Mouse (Mus musculus): ENCODE results near the gene Unc5cl.
"Not testable (repeated sequence)": the region's sequence is repeated elsewhere in the genome, so short reads cannot be mapped to it uniquely, and the experiment has no call there.

The Unc5cl gene

DNA sequence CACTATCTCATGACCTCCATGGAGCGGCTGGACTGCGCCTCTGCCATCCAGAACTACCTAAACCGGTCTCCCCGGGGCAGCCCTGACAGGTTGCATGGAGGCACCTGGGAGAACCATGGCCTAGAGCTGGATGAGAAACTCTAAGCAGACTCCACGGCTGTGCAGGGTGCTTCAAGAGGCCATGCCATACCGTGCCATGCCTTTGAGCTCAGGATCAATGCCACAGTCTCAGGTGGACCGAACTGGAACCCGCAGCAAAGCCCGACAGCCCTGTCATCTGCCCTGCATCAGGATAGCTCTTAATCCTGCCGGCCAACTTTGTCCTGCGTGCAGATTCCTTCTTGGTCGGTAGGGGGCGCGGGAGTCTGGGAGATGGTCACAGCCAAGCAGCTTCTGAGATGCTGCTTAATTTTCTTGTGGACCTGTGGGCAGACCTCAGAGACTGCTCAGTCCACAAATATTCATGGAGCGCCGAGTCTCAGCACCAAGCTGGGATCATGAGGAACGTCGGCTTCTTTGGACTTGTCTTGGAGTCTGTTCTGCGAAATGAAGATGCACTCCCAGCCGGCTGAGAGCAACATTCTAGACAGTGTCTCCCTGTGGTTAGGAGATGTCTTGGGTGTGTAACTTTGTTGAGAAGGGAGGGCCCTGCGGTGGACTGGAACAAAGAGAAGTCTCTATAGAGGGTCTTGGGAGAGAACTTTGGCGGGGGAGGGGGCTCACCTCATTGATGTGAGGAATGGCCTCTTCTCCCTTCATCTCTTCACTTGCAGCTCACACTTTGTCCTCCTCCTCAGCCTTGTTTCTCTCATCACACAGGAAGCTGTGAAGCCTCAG, 12.9 kb downstream of the Unc5cl start:
- peak; percentile 85 for DNase-seq

DNA sequence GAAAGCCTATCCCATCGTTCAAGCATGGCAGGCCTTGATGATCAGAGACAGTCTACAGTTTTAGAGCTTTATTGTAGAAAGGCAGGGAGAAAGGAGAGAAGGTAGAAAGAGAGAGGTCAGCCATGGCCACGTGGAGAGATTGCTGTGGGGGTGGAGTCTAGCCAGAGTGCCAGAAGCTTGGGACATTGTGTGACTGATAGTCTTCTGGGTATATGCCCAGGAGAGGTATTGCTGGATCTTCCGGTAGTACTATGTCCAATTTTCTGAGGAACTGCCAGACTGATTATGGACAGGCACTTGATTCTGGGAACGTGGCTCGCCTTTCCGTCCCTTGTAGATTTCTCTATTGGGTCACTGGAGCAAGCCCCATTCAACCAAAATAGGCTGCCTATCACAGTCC, 19.6 kb downstream of the Unc5cl start:
- DNase-seq = not testable (repeated sequence)

DNA sequence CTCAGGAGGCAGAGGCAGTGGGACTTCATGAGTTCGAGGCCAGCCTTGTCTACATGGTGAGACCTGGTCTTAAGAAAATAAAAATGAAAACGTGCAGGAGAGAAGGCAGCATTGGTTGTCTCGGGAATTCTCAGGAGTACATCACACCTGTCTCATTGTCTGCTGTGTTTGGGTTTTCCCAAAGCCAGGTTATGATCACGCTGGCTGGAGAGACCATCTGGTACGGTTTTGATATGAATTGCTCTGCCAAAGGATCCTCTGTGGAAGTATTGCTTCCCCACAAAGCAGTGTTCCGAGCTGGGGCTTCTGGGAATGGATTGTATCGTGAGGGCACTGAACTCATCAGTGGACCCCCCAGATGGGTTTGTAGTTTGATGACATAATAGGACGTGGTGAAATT, 20.7 kb downstream of the Unc5cl start:
- DNase-seq = no peak

DNA sequence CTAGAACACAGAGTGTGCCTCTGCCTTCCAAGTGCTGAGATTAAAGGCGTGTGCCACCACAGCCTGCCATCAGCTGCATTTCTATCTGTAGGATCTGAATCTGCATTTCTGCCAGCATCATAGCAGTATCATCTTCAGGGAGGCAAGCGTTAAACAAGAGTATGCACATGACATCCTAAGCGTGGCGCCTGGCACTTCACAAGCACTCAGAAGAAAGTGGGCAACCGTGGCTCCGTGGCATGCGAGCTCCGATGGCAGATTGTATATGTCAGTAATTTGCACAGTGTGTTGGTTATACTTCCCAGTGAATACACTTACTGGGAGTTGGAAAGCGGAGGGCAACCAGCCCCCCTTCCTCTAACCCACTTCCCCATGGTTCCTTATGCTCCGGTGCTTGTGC, 25.3 kb downstream of the Unc5cl start:
- DNase-seq = no peak

DNA sequence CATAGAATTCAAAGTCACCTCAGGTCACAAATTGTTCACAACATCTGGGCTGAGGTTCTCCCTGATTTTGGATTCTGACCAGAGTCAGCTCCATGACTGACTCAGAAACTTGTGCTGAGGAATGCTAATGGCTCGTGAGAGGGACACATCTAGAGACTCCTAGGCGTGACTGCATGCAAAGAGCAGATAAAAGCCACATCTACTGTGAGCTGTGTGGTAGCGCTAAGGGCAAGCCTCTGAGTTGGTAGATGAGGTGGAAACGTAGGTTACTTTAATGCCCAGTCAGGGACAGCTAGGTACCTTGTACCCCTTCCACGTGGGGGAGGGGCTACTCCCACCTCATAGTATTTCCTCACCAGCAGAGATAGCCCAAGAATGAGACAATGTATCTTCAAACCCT, 29.1 kb downstream of the Unc5cl start:
- DNase-seq = no peak

DNA sequence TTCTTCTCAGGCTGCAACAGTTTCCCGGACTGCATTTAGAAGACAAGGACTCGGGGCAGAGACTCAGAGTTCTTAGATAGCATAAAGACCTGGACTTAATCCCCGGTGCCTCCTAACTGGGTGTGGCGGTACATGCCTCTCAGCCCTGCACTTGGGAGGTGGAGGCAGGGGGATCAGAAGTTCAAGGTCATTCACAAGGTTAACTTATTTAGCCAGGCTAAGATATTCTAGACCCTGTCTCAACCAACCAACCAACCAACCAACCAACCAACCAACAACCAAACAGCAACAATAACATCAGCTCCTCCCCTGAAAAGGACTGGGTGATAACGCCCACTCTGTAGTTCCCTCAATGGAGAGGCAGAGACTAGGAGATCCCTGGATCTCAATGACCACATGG, 29.5 kb downstream of the Unc5cl start:
- no peak for DNase-seq

DNA sequence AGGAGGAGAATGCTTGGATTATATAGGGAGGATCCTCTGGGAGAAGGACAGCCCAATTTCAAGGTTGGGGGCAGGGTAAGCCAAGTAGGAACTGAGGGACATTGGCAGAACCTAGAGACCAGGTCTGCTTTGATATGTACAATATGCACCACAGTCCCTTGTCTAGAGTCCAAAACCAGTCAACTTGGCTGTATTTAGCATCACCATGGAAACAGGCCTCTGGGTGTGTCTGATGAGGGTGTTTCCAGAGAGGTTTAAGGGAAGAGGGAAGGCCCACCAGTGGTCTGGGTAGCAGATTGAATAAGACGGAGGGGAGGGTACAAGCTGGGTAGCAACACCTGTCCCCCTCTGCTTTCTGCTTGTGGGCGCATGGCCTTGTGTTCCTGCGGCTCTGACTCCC, 34.8 kb downstream of the Unc5cl start:
- no peak for DNase-seq

DNA sequence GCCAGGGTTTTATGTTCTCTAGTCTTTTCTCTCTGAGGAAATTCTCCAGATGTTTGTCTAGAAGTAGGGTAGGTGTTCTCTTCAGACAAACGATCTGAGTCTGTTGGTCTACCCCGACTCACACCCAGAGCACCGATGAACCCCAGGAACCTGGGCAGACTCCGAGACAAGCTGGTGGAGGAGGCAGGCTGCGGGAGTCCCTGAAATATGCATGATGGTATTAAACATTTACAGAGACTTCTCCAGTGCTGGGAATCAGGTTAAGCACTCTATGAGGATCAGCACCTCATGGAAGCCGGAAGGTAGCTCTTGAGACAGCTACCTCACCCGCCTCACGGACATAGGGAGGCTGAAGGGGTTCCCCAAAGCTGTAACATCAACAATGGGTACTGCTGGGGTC, 37.9 kb downstream of the Unc5cl start:
- peak; percentile 20 for DNase-seq

DNA sequence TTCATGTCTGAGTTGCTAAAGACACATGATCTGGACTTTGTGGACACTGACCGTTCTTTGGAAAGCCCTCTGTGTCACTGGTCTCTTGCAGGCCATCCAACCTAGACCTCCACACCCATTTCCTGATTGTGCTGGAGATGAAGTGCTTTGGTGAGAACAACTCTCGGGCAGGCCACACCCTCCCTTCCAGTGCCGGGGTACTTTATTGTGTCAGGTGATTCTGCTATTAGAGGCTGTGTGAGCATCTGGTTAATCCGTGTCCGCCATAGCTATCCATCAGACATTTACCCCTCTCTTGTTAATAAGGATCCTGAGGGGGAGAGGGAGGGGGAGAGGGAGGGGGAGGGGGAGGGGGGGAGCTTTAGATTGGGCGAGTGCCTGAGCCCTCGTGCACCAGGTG, 38.9 kb downstream of the Unc5cl start:
- DNase-seq = no peak

DNA sequence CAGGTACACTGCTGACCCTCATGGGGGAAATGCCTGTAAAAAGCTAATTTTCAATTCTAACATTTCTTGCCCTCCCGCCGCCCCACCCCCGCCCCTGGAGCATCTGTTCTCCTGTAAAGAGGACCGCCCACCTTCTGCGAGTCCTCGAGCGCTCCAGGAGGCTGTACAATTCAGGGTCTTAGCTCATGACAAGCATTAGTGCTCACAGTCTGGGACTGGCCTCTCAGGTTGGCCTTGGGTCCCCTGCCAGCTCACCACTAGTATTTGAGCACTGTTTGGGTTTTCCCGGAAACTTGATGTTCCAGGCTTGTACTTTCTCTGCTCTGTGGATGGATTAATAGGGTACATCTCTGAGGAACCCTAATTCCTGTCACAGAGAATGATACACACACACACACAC, 39.3 kb downstream of the Unc5cl start:
- DNase-seq = no peak

DNA sequence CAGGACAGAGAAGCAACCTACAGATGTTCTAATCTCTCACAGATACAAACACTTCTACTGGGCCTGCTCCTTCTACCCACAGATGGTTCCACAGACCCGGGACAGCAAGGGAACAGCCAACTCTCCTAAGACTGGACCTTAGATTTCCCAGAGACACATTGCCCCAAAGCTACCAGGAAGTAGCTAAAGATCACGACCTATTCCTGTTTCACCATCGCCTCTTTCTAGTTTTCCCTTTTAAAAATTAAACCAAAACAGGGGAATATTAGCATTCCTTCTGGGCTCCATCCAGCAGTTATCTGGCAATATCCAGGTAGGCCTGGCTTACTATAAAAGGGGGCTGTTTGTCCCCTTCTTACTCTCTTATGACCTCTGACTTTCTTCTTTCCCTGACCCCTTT, 43.3 kb downstream of the Unc5cl start:
- no peak for DNase-seq

DNA sequence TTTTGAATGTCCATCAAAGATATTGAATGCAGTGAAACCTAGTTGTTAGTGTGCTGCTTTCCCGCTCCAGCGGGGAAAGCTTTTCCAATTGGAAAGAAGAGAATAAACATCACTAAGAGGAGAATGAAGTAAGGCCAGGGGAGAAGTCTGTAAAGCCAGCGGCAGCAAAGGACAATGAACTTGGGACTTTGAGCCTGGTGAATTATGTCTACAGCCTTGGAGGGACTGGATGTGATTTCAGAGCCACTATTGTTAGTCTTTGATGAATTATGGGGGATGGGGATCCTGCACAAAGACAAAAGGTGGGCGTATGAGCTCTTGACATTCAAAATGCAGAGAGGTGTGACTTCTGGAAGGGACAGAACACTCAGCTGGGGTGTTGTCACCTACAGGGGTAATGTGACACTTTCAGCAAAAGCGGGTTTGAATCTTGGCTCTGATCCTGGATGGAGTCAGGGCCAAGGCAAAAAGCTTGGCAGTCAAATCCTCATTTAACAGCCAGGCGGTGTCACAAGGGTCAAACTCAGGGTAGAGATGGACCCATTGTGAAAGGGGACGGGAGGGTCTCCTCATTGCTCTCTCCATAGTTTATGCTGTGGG, 46.2 kb downstream of the Unc5cl start:
- peak; percentile 4 for DNase-seq

DNA sequence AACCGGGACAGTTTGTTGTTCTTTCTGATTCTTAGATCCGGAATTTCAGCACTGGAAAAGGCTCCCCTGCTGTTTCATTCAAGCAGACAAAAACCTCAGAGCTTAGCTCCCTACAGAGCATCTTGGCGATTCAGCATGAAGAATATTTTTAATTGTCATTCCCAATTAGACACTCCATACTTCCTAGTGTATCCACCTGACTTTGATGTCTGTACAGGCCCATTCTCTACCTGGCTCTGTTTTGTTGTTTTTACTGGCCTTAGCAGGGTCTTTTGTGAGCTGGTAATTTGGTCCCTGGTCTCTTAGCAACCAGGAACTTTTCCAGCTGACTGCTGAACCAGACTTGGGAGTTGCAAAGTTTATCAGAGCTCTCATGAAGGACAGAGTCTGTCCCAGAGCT, 50.3 kb downstream of the Unc5cl start:
- DNase-seq = no peak

DNA sequence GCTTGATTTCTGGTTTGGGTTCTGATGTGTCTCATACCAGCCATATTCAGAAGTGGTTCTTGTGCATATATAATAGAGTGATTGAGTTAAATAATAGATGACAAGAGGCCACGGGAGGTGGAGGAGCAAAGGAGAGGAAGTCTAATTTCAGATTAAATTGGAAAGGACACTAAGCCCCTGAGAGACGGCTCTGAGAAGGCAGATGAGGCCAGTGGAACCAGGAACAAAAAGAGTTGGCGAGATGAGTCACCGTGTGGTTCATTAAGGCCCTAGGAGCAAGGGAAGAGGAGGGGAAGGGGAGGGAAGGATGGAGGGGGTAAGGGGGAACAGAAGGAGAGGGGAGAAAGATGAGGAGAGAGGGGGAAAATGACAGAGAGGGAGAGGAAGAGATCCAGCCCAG, 52.3 kb downstream of the Unc5cl start:
- DNase-seq = no peak

DNA sequence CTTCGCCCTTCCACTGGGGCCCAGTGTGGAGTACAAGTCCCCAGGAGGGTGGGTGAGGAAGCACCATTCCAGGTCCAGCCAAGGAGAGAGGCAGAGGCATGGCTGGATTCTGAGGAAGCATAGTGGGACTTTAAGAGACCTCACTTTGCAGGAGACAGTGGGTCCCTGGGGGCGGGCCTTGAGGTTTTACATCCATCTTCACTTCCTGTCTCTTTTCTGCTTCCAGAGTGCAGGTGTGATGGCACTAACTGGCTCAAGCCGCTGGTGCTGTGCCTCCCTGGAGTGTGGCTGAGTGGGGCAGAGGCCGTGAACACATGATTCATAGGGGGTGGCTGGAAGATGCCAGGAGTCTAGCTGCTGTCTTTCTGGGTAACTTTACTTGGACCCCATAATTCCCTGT, 54.9 kb downstream of the Unc5cl start:
- DNase-seq = no peak

DNA sequence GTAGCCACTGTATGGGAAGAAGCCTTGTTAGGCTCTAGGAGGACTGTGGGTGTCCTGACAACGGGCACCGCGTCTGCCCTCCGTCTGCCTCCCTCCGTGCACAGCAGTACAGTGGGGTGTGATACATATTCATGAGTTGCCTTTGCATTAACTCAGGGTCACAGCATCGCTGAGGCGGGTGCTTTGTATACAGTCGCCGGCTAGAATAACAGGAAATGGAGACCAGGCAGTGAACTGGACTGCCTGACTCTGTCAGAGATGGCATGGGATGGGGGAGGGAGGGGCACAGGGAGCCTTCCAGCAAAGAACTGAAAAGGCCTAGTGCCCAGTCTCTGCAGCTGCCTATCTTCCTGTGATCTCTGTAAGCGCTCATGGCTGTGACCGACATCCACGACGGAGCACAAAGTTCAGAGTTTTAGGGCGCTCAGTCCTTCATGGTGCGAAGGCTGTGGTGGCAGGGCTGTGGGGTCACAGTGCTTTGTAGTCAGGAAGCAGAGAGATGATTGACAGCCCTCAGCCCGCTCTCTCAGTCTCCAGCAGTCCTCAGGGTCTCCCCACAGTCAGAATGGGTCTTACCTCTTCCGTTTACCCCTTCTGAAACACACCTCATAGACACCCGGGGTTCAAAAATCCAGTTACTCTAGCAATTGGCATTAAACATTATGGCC, 58.0 kb downstream of the Unc5cl start:
- peak; percentile 38 for DNase-seq

DNA sequence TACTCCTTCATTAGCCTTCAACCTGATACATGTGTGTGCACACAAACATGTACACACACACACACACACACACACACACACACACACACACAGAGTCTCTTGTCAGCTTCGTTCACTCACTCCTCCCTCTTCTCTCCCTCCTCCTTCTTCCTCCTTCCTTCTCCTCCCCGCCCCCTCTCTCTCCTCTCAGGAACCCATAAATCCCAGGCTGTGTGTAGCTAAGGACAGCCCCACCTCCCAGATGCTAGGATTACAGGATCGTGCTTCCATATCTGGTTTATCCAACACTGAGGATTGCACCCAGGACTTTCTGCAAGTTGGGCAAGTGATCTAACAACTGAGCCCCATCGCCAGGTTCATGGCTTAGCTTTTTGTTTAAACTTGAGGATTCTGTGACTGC, 59.9 kb downstream of the Unc5cl start:
- no peak for DNase-seq

DNA sequence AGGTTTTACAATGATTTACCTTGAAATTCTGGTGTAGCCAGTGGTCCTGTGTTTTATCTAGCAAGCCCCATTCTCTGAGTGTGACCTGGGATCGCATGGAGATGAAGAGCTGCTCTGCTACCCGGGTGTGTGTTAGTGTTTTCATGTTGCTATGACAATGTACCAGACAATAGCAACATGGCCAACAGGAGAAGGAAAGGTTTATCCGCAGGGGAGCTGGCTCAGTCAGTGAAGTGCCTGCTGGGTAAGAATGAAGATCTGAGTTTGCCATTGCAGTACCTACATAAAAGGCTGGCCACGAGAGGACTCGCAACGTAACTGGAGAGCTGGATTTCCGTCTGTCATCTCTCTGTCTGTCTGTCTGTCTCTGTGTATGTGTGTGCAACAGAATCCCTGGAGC, 64.3 kb downstream of the Unc5cl start:
- DNase-seq = no peak

DNA sequence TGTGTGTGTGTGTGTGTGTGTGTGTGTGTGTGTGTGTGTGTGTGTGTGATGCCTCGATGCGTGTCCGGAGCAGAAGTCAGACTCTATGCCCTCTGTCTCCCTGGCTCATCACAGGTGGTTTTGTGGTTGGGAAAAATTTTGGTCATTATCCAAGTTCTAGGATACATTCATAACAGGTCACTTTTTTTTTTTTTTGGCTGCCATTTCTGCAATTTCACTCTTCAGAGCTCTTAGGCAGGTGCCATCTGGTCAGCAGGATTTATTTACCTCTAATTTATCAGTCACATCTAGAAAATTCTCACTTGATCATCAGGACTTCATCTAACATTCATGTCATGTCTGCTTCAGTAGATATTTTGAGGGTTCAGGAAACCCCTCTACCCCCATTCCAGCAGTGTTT, 65.7 kb downstream of the Unc5cl start:
- no peak for DNase-seq

DNA sequence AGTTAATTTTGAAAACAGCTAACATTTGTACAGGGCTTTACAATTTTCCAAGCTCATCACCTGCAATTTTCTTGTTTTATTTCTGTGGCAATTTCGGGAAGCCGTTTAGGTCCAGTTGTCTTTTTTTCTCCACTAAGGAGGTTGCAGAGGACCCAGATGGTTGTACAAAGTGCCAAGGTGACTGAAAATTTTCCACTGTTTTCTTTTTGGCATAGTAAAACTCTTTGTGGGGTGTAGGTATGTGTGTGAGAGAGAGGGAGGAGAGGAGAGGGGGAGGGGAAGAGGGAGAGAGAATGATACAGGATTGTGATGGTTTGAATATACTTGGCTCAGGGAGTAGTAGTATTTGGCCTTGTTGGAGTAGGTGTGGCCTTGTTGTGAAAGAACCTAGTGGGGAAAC, 68.4 kb downstream of the Unc5cl start:
- DNase-seq = no peak

DNA sequence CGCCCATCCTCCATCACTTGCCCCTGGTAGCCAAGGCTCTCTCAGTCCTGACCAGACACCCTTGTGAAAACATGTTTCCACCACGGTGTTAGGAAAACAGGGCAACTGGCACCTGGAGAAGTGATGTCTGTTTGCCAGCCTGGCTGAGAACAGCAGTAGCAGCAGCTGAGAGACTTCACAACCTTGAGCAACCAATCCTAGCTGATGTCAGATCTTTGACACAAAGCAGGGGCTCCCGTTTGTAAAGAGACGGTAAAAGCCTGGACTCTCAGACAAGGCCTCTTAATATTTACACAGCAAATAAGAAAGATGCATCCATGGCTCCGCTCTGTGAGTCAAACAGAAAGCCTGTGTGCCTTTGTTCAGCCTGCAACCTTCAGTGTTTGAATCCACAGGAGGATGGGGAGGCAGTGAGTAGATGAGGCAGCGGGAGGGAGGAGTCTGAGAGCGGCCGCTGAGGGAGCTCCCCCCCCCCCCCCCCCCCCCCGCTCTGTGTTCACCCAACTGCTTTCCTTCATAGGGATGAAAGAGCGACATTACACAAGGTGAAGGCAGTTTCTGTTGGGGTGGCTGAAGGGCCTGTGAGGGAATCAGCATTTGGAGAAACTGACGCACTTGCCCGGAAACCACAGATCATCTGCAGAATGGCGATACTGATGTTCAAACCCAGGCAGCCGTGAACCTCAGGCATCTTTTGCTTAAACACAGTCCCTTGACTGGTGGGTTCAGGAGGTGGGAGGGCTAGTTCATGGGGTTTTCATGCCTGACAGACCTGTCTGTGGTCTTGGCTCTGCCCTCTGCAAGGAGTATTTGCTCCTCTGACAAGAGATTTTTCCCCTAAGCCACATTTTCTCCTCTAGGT, 79.4 kb downstream of the Unc5cl start:
- no peak for DNase-seq

DNA sequence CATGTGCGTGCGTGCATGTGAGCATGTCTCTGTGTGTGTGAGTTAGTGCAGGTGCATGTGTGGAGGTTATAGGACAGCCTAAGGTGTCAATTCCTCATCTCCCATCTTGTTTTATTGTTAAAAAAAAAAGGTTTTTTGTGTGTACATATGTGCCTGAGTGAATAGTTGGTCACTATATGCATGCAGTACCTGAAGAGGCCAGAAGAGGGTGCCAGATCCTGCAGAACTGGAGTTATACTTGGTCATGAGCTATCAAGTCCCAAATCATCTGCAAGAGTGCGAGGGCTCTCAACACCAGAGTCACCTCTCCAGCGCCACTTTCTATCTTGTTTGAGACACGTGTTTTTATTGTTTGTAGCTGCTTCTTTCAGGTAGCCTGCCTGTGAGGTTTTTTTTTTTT, 83.6 kb downstream of the Unc5cl start:
- peak; percentile 47 for DNase-seq

DNA sequence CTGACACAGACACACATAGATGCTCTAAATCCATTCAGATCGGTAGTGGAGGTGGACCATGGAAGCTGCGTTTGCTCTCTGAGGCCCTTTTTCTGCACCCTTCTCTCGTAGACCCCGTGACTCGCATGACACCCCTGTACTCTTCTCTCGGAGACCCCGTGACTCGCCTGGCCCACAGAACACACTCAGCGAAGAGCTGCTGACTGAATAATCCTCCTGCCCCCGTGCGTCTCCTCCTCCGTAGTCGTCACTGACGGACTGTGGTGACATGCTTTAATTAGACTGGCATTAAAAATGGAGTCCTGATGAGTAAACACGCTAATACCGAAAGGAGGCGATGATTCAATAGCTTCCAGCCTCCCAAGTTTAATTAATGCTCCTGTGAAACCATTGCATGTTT, 84.6 kb downstream of the Unc5cl start:
- no peak for DNase-seq
